ENCODE assay signal across 8 mouse cellular contexts in genomic region chr8:70873364-70873985, GRCm38 (mm10). TPM values are rescaled to one million over a fixed set of nuclear protein-coding genes. Genes with fewer than 3 reads are reported as not detected.
DNase-seq lines count a peak whose midpoint lies in the region; ATAC-seq and TF ChIP-seq lines count a peak whose summit lies in the region.

Ccdc124 (minus strand) TSS chr8:70873935.

- no peaks in the 10 kb centered on the region for H3K9me3 ChIP-seq in ES-Bruce4 (replicated peaks; ENCODE audit: control insufficient read depth, insufficient read depth, low read length, poor library complexity, severe bottlenecking)
- H3K9me3 ChIP-seq in forebrain, embryonic 15.5 days = no peaks in the 10 kb centered on the region

- H3K4me2 ChIP-seq in forebrain, embryonic 15.5 days (replicated peaks) = peak within 1 kb of the TSS; percentile 93

- no peaks in the 10 kb centered on the region for H3K36me3 ChIP-seq in ES-Bruce4 (ENCODE audit: control insufficient read depth, insufficient read depth, low read length, poor library complexity, severe bottlenecking)
- H3K36me3 ChIP-seq in forebrain, embryonic 15.5 days = no peaks in the 10 kb centered on the region

- peak; percentile 94 for DNase-seq in cerebellum, adult 11 months
- DNase-seq in heart, postnatal 25 days (ENCODE audit: low spot score) = peak; percentile 91
- DNase-seq in layer of hippocampus, adult 18-20 months (ENCODE audit: low spot score in 2 of 2) = peak; percentile 92 to 97
- DNase-seq in lung, adult 2 months = peak; percentile 97
- peak; percentile 85 to 89 for DNase-seq in thymus, adult 18-20 months

- TF ChIP-seq POLR2A in ES-Bruce4 (IDR thresholded peaks at IDR 0.05; ENCODE audit: insufficient read depth, low read length) = no peak
- TF ChIP-seq POLR2A in lung, adult 2 months (IDR thresholded peaks at IDR 0.05; ENCODE audit: borderline replicate concordance, extremely low read depth, low read depth, low read length) = peak; percentile 79; the same call in 1 of the 2 replicates

- peak; percentile 85 for TF ChIP-seq CTCF in ES-Bruce4 (IDR thresholded peaks at IDR 0.05; ENCODE audit: low read depth, low read length)
- TF ChIP-seq CTCF in lung, adult 2 months (IDR thresholded peaks at IDR 0.05; ENCODE audit: insufficient read depth, low read length) = peak; percentile 57

- peak within 1 kb of the TSS; percentile 85 for H3K27ac ChIP-seq in ES-Bruce4 (ENCODE audit: insufficient read depth, low read length)
- peak within 1 kb of the TSS; percentile 95 for H3K27ac ChIP-seq in forebrain, embryonic 15.5 days (replicated peaks)

- no peaks in the 10 kb centered on the region for H3K27me3 ChIP-seq in ES-Bruce4 (ENCODE audit: control insufficient read depth, insufficient read depth, low read length, poor library complexity, severe bottlenecking)
- H3K27me3 ChIP-seq in forebrain, embryonic 15.5 days = no peaks in the 10 kb centered on the region

- TF ChIP-seq EP300 in ES-Bruce4 (IDR thresholded peaks at IDR 0.05; ENCODE audit: insufficient read depth, low read depth, low read length) = no peak

- peak within 1 kb of the TSS; percentile 80 for H3K9ac ChIP-seq in ES-Bruce4 (ENCODE audit: low read depth, poor library complexity, severe bottlenecking)
- H3K9ac ChIP-seq in forebrain, embryonic 15.5 days (replicated peaks) = peak within 1 kb of the TSS; percentile 72

- H3K4me1 ChIP-seq in ES-Bruce4 (ENCODE audit: control insufficient read depth, insufficient read depth, low read length) = peaks cover 4% of the 10 kb centered on the region
- peaks cover 32% of the 10 kb centered on the region for H3K4me1 ChIP-seq in forebrain, embryonic 15.5 days
- 0 out of 2 replicates have a peak, but pooled peaks cover 4% of the 10 kb centered on the region for H3K4me1 ChIP-seq in lung, adult 2 months (ENCODE audit: control insufficient read depth, insufficient read depth, low read length)

- intact Hi-C loops in heart, postnatal 25 days (cut with DNase I) = loop anchor here (1.0 kb wide), 1 partner anchor 20 kb away; no protein-coding TSS in a partner anchor

- 1% methylated on average over 46 of the region's 46 CpGs for WGBS in forebrain, embryonic 15.5 days
- 1% methylated on average over 46 of the region's 46 CpGs for WGBS in lung, adult 2 months

- peak within 1 kb of the TSS; percentile 88 for H3K4me3 ChIP-seq in ES-Bruce4 (ENCODE audit: low read depth, low read length)
- peak within 1 kb of the TSS; percentile 80 for H3K4me3 ChIP-seq in forebrain, embryonic 15.5 days
- H3K4me3 ChIP-seq in lung, adult 2 months (replicated peaks; ENCODE audit: extremely low read depth, low read depth, low read length) = peak within 1 kb of the TSS; percentile 71

- peak; percentile 86 for ATAC-seq in forebrain, embryonic 15.5 days (replicated peaks)
- peak; percentile 78 for ATAC-seq in neutrophil, adult 5-6 weeks (ENCODE audit: extremely low read depth, insufficient number of reproducible peaks, low FRiP score, poor library complexity, severe bottlenecking)

RNA-seq across cellular contexts. Expression of gene Ccdc124, which starts in this region (rescaled TPM):
- polyA plus RNA-seq in ES-Bruce4 (2011; ENCODE audit: insufficient read depth, insufficient read length, low read depth, missing spikeins) = 62.8 and 67.2 TPM in 2 replicates
- 160 and 166 TPM in 2 replicates for polyA plus RNA-seq in forebrain, embryonic 15.5 days (2015; fragmentation: Nextera tagmentation; extraction: Ambion mirVana)
- 10 to 100 TPM; 46.6 to 47.7 TPM for total RNA-seq in heart, postnatal 25 days (2021)
- total RNA-seq in layer of hippocampus, adult 18-20 months (2021) = 10 to 100 TPM; 93.2 to 98.5 TPM
- polyA plus RNA-seq in lung, adult 2 months (2012; rRNA removed) = 43.8 and 48.0 TPM in 2 replicates
- total RNA-seq in neutrophil, adult 5-6 weeks (2017) = 20.0 and 26.8 TPM in 2 replicates

Comparison
In these comparisons a context has a peak if more than half of its experiments do, and no peak if none do; other contexts are left out.
1. Peak in every context shown above with its lines: DNase-seq, ATAC-seq, H3K4me3 ChIP-seq and H3K27ac ChIP-seq.